Mouse (Mus musculus): Measurements from ENCODE around the gene Nek6. TPM values are rescaled to one million over a fixed set of nuclear protein-coding genes. Genes with fewer than 3 reads are reported as not detected.

Nek6 gene
- polyA plus RNA-seq, 1 experiment, result not detected

DNA sequence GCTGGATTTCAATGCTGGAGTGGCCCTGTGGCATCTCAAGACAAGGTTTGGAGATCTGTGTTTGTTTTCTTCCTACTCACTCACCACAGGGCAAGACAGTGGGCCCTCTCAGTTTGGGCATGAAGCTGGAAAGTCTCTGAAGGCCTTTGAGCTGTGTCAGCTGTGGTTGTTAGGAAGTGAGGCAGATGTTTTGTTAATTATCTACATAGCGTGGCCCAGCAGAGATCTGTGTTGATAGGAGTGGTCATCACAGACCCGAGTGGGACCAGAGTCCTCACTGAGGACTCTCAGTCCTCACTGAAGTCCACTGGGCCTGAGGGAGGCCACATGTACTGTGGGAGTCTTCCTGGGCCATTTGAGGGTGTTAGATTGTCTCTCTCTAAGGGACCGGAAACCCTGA is 5.0 kb downstream of the Nek6 start:
- peaks cover 4% of the 10 kb centered on the region; the same call in 1 of the 2 replicates for H3K4me1 ChIP-seq (ENCODE audit: control insufficient read depth, insufficient read depth, low read length)
- H3K27ac ChIP-seq (ENCODE audit: insufficient read depth, low read depth, low read length), result no peak overlapping the region
- TF ChIP-seq CTCF (IDR thresholded peaks at IDR 0.05; ENCODE audit: insufficient read depth, low read depth, low read length) (no peak), POLR2A (IDR thresholded peaks at IDR 0.05; ENCODE audit: insufficient read depth, low read depth, low read length) (no peak)
- WGBS, result 75% methylated on average over 3 of the region's 3 CpGs
- no peak overlapping the region for H3K4me3 ChIP-seq (ENCODE audit: insufficient read depth, low read depth, low read length)

DNA sequence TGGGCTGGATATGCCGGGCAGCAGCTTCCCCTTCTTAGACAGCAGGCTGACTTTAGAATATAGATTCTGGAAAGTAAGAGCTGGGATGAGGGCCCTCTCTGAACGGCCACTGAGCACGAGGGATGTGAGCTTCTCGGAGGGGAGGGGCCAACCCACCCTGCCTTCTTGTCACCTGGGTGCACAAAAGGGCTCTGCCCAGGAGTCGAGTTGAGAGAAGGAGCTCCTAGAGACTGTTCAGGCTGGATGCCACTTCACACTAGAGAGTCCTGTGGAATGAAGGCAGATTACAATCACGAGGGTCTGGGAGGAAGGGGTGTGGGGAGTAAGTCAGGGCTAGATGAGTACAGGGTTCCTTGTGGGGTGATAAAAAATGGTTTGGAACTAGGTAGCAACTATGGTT is 5.6 kb downstream of the Nek6 start:
- H3K27ac ChIP-seq (ENCODE audit: insufficient read depth, low read depth, low read length), result no peak overlapping the region
- peaks cover 4% of the 10 kb centered on the region; the same call in 1 of the 2 replicates for H3K4me1 ChIP-seq (ENCODE audit: control insufficient read depth, insufficient read depth, low read length)
- H3K4me3 ChIP-seq (ENCODE audit: insufficient read depth, low read depth, low read length), result no peak overlapping the region
- 75% methylated on average over 6 of the region's 6 CpGs for WGBS
- TF ChIP-seq CTCF (IDR thresholded peaks at IDR 0.05; ENCODE audit: insufficient read depth, low read depth, low read length), result no peak
- TF ChIP-seq POLR2A (IDR thresholded peaks at IDR 0.05; ENCODE audit: insufficient read depth, low read depth, low read length), result no peak

DNA sequence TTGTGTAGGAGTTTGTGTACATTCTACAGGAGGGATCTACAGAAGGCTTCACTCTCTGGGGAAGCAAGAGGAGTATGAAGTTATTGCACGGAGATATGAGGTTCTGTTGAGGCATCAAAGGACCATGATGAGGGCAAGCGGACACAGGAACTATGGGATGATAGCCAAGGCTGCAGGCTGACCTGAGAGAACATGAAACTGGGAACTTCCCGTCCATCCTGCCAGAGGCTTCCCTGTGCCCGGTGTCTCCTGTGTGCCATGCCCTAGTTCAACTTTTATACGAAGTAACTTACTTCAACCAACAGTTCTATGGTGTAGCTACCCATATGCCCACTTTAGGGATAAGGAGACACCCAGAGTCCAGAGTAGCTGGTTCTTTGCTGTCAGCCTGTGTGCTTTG is 7.3 kb downstream of the Nek6 start:
- Histone ChIP-seq H3K4me1 (ENCODE audit: control insufficient read depth, insufficient read depth, low read length) (peaks cover 4% of the 10 kb centered on the region; the same call in 1 of the 2 replicates), H3K4me3 (ENCODE audit: insufficient read depth, low read depth, low read length) (no peak overlapping the region), H3K27ac (ENCODE audit: insufficient read depth, low read depth, low read length) (no peak overlapping the region)
- WGBS, result 89% methylated on average over 5 of the region's 5 CpGs
- TF ChIP-seq POLR2A (IDR thresholded peaks at IDR 0.05; ENCODE audit: insufficient read depth, low read depth, low read length) (no peak), CTCF (IDR thresholded peaks at IDR 0.05; ENCODE audit: insufficient read depth, low read depth, low read length) (no peak)

DNA sequence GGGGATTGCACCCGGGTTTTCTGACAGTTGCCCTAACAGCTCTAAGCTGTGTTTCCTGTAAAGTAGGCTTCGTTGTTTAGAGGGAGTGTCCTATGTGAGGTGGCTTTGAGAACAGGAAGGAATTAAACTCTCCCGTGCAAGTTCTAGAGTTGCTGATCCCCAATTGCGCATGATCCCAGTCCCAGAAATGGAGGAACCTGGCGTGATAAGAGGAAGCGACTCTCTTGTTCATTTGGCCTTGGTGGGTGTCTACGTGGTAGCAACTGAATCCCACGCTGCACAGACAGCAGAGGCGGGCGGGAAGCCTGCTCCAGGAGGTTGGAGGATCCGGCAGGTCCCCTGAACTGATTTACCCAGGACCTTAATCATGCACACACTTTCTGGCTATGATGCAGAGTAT is 8.5 kb downstream of the Nek6 start:
- TF ChIP-seq POLR2A (IDR thresholded peaks at IDR 0.05; ENCODE audit: insufficient read depth, low read depth, low read length) (no peak), CTCF (IDR thresholded peaks at IDR 0.05; ENCODE audit: insufficient read depth, low read depth, low read length) (no peak)
- WGBS, result 78% methylated on average over 11 of the region's 11 CpGs

DNA sequence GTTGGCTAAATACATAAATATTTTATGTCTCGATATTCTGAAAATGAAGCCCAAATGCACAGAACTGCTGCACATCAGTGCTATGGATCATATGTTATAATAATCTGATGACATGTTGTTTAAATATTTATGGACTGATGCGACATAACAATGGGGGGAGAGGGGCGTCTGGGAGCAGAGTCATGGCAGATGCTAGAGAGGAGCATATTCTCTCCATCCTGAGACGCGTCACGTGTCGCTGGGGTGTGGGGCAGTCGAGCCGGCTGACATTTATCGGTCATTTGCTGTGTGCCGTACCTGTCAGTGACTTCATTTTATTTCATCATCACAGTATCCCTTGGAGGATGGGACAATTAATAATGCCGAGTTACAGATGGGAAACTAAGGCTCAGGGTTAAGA is 10.2 kb downstream of the Nek6 start:
- WGBS, result 91% methylated on average over 12 of the region's 12 CpGs

More for the DNA sequence above, 8.5 kb downstream of the Nek6 start:
- H3K4me1 ChIP-seq (ENCODE audit: control insufficient read depth, insufficient read depth, low read length), result peaks cover 6% of the 10 kb centered on the region; the same call in 1 of the 2 replicates
- no peak overlapping the region for H3K4me3 ChIP-seq (ENCODE audit: insufficient read depth, low read depth, low read length)
- no peak overlapping the region for H3K27ac ChIP-seq (ENCODE audit: insufficient read depth, low read depth, low read length)

DNA sequence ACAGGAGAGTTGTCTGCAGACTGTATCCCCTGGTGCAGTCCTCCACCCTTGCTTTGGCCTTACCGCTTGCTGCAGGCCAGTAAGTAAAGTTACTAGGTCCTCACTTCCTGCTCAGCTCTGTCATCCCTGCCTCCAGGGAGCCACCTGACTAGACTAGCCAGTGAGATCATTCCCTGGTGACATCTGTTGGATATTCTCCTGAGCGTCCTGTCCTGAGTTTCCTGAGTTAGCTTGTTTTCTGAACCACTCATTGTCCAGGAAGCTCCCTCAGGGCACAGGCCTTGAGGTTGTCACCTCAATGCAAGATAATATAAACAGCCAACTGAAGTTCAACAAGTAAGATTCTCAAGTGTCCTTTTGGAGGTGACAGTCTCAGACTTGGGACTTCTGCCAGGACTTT is 10.9 kb downstream of the Nek6 start:
- TF ChIP-seq CTCF (IDR thresholded peaks at IDR 0.05; ENCODE audit: insufficient read depth, low read depth, low read length) (no peak), POLR2A (IDR thresholded peaks at IDR 0.05; ENCODE audit: insufficient read depth, low read depth, low read length) (no peak)
- 90% methylated on average over 2 of the region's 2 CpGs for WGBS
- no peak overlapping the region for H3K4me3 ChIP-seq (ENCODE audit: insufficient read depth, low read depth, low read length)
- peaks cover 6% of the 10 kb centered on the region; the same call in 1 of the 2 replicates for H3K4me1 ChIP-seq (ENCODE audit: control insufficient read depth, insufficient read depth, low read length)
- no peak overlapping the region for H3K27ac ChIP-seq (ENCODE audit: insufficient read depth, low read depth, low read length)

More for the DNA sequence above, 10.2 kb downstream of the Nek6 start:
- Histone ChIP-seq H3K27ac (ENCODE audit: insufficient read depth, low read depth, low read length) (no peak overlapping the region), H3K4me3 (ENCODE audit: insufficient read depth, low read depth, low read length) (no peak overlapping the region), H3K4me1 (ENCODE audit: control insufficient read depth, insufficient read depth, low read length) (peaks cover 6% of the 10 kb centered on the region; the same call in 1 of the 2 replicates)
- no peak for TF ChIP-seq POLR2A (IDR thresholded peaks at IDR 0.05; ENCODE audit: insufficient read depth, low read depth, low read length)
- no peak for TF ChIP-seq CTCF (IDR thresholded peaks at IDR 0.05; ENCODE audit: insufficient read depth, low read depth, low read length)

DNA sequence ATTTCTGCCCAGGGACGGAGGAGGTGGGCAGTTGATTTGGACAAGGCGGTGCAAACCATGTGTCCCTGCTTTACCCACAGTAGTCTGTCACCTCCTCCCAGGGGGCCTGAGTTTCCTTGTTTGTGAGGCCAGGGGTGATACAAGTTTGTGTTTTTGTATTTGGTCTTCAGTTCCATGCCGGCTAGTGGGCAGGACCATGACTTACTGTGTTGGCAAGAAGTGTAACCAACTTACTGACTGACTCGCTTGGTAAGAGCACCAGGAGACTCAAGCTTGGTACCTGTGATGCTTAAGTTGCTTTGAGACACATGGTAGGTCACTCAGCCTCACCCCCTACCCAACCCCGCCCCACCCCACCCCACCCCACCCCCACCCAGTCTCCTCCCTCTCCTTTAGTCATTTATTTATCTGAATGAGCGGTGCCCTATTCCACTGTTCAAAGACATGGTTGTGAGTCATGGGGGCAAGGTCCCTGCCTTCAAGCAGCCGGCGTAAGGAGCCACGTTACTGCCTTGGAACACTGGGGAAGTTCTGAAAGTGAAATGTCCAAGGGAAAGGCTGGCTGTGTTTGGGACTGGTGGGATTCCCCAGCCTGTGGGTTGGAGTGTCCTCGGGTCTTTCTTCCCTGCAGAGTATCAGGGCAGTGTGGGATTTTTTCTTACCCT is 12.5 kb downstream of the Nek6 start:
- 78% methylated on average over 10 of the region's 10 CpGs for WGBS
- Histone ChIP-seq H3K4me3 (ENCODE audit: insufficient read depth, low read depth, low read length) (no peak overlapping the region), H3K27ac (ENCODE audit: insufficient read depth, low read depth, low read length) (no peak overlapping the region), H3K4me1 (ENCODE audit: control insufficient read depth, insufficient read depth, low read length) (peaks cover 6% of the 10 kb centered on the region; the same call in 1 of the 2 replicates)
- TF ChIP-seq CTCF (IDR thresholded peaks at IDR 0.05; ENCODE audit: insufficient read depth, low read depth, low read length) (no peak), POLR2A (IDR thresholded peaks at IDR 0.05; ENCODE audit: insufficient read depth, low read depth, low read length) (no peak)

DNA sequence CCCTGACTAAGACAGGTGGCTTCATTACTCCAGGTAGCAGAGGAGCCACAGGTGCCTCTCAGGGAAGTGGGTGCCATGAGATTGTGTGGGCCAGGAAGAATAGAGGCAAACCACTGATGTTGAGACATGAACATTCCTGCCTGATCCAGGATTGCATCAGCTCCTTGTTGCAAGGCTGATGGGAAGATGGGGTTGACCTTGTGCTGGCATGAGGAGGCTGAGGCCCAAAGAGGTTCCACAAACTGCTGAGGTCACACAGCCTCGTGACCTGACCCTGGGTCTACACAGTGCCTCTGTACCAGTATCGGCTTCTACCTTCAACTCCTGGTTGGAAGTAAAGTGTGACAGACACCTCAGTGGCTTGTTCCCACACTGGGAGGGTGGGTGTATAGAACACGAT is 13.6 kb downstream of the Nek6 start:
- WGBS, result 92% methylated on average over 3 of the region's 3 CpGs
- Histone ChIP-seq H3K27ac (ENCODE audit: insufficient read depth, low read depth, low read length) (no peak overlapping the region), H3K4me3 (ENCODE audit: insufficient read depth, low read depth, low read length) (no peak overlapping the region), H3K4me1 (ENCODE audit: control insufficient read depth, insufficient read depth, low read length) (peaks cover 3% of the 10 kb centered on the region; the same call in 1 of the 2 replicates)
- TF ChIP-seq CTCF (IDR thresholded peaks at IDR 0.05; ENCODE audit: insufficient read depth, low read depth, low read length) (no peak), POLR2A (IDR thresholded peaks at IDR 0.05; ENCODE audit: insufficient read depth, low read depth, low read length) (no peak)

DNA sequence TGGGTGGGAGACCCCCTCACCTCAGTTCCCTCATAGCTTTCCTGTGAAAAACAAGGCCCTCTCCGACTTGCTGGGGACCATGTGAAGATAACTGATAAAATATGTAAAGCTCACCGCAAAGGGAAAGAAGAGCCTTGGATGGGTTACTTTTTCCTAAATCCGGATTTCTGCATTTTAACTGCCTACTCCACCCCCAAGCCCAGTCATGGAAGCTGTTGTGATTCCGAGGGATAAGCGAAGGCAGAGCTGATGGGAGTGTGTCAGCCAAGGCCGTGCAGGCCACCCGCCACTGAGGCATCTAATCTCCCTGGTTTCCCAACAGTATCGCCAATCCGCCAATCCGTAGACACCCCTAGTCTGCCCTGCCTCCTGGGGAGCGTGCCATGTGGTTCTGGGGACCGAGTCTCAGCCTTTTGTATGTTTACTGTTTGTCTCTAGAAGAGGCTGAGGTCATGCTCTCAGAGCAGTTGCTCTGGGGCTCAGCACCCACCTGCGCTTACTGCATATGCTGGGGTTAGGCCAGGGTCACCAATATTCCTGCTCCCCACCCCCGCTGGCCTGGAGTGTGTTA is 18.2 kb downstream of the Nek6 start:
- 86% methylated on average over 14 of the region's 14 CpGs for WGBS
- Histone ChIP-seq H3K4me1 (ENCODE audit: control insufficient read depth, insufficient read depth, low read length) (peaks cover 4% of the 10 kb centered on the region), H3K27ac (ENCODE audit: insufficient read depth, low read depth, low read length) (no peak overlapping the region), H3K4me3 (ENCODE audit: insufficient read depth, low read depth, low read length) (no peak overlapping the region)
- TF ChIP-seq CTCF (IDR thresholded peaks at IDR 0.05; ENCODE audit: insufficient read depth, low read depth, low read length), result no peak
- TF ChIP-seq POLR2A (IDR thresholded peaks at IDR 0.05; ENCODE audit: insufficient read depth, low read depth, low read length), result no peak
